Mouse (Mus musculus) left cerebral cortex, postnatal 10 days (tissue): Measurements from ENCODE around the gene Cln3. TPM values are rescaled to one million over a fixed set of nuclear protein-coding genes. Genes with fewer than 3 reads are reported as not detected.
A peak's percentile ranks its signal among the peaks of the same experiment; 100 is the strongest.

Experiments
- DNase-seq, 2 experiments: peaks; one replicate each; pipeline ENCODE4 v3.0.0; 2021 to 2022; ENCODE audit warnings: low spot score in 2 of 2, mixed read lengths in 1 of 2; ENCODE audit errors: extremely low spot score in 1 of 2
- intact Hi-C: fragments of 180-260 bp; cut with DNase I; formaldehyde crosslinking; loops from one replicate; pipeline ENCODE4 v1.15.1; 2025
- total RNA-seq, 2 experiments: library from RNA; stranded (reverse); gene quantifications; 2 replicates each; pipeline ENCODE4 v1.2.3; 2021

Gene Cln3
- 10 to 100 TPM; 21.2 to 22.1 TPM for total RNA-seq

- intact Hi-C loops = loop anchor here (2.0 kb wide), 1 partner anchor 51 kb away; no protein-coding TSS in a partner anchor
- no peak for DNase-seq
Observed at GRCm38 (mm10) chr7:126585717-126586116, at the start of gene Cln3. Gene Cln3, minus strand, starts transcription at chr7:126585817.

DNA sequence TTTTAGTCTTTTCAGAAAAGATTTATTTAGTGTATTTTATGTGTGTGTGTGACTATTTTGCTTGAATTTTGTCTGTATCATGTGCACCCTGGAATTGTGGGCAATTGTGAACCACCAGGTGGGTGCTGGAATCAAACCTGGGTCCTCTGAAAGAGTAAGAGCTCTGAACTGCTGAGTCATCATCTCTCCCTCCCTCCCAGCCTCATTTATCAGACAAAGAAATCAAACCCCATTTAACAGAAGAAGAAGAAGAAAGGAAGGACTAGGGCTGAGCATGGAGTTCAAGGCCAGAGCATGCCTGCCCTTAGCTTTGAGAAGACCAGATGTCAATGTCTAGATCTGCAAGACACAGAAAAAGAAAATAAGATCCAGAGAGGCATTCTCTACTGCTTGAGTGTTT is 49.8 kb upstream of the Cln3 start:
- intact Hi-C loops = no loop called here
- no peak for DNase-seq

- intact Hi-C loops = no loop called here
- no peak for DNase-seq
Observed at GRCm38 (mm10) chr7:126632478-126632877, 46.9 kb upstream of the Cln3 start.

GRCm38 (mm10) chr7:126630824-126631518 is 45.4 kb upstream of the Cln3 start, which contains the start of gene Nupr1:
Gene Nupr1, minus strand, starts transcription at chr7:126630861.
- DNase-seq = no peak
- intact Hi-C loops = no loop called here

- no peak for DNase-seq
- intact Hi-C loops = no loop called here
Observed at GRCm38 (mm10) chr7:126629915-126630314, 44.3 kb upstream of the Cln3 start.

GRCm38 (mm10) chr7:126628111-126628510 is 42.5 kb upstream of the Cln3 start:
- peak in 1 of 2 experiments; percentile 50 for DNase-seq

GRCm38 (mm10) chr7:126625807-126626600 is 40.4 kb upstream of the Cln3 start:
- DNase-seq = no peak
- intact Hi-C loops = no loop called here

More at GRCm38 (mm10) chr7:126628111-126628510, 42.5 kb upstream of the Cln3 start:
- intact Hi-C loops = no loop called here

DNA sequence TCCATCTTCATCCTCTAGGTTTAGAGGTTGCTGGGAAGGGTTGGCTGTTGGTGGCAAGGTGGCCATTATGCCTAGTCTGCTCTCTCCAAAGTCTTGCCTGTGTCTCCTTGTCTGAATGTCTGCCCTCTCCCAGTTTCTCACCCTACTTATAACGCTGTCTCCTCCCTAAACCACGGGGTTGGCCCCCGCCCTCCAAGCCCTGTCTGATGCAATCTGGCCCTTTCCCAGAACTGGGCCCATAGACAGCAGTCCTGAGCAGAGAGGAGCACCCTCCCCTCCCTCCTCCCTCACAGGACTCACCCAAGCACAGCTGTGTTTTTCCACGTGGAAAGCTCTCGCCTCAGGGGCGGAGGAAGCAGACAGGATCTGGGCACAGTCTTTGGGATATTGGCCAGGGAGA is 39.8 kb upstream of the Cln3 start:
- peak; percentile 16 to 87 for DNase-seq
- intact Hi-C loops = no loop called here

- intact Hi-C loops = no loop called here
Observed at GRCm38 (mm10) chr7:126624774-126625173, 39.2 kb upstream of the Cln3 start.

DNA sequence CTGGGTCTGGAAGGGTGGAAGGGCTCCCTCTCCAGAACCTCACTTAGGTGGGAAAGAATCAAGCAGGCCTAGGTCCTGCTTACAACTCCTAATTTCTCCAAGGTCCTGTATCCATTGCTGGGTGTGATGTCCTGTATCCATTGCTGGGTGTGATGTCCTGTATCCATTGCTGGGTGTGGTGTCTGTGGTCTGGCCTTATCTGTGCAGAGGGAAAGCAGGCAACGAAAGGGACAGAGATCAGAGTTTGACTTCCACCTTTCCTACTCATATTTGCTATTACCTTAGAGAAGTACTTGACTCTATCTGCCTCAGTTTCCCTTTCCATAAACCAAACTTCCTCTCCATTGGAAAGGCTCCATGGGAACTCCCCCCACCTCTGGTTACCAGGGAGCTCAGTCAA is 37.8 kb upstream of the Cln3 start:
- DNase-seq = no peak
- intact Hi-C loops = no loop called here

More at GRCm38 (mm10) chr7:126624774-126625173, 39.2 kb upstream of the Cln3 start:
- peak in 1 of 2 experiments; percentile 28 for DNase-seq

DNA sequence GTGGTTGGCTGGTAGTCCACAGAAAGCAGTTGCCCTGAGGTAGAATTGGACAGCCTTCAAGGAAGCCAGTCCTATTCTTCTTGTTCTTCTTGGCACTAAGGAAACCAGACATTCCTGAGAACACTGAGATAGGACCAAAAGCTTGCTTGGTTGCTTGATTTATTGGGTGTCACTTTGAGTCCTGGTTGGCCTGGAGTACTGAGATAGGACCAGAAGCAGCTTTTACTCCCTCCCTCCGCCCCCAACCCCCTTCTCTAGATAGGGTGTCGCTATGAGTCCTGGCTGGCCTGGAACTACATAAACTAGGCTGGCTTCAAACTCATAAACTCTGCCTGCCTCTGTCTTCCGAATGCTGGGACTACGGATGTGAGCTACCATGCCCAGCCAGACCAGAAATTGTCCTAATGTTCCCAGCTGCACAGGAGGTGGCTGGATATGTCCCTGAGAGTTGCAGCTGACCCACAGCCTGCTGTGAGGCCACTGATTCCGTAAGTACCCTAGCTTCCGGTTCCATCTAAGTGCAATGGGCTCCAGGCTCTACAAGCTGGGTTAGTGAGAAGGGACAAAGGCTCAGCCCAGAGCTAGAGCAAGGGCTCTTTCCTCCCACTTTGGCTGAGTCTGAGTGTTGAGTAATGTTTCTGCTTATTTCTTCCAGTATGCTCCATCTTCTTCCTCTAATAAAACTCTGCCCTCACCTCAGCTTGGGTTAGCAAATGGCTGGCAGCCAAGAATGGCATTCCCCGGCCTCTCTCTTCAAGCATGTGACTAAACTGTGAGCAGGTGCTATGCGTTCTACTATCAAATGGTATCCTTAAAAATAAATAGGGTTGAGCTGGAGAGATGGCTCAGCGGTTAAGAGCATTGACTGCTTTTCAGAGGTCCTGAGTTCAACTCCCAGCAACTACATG is 36.1 kb upstream of the Cln3 start:
- no peak for DNase-seq
- intact Hi-C loops = no loop called here

GRCm38 (mm10) chr7:126619559-126620275 is 34.1 kb upstream of the Cln3 start:
- no peak for DNase-seq
- intact Hi-C loops = no loop called here

- DNase-seq = no peak
- intact Hi-C loops = no loop called here
Observed at GRCm38 (mm10) chr7:126616707-126617106, 31.1 kb upstream of the Cln3 start.

GRCm38 (mm10) chr7:126612736-126613135 is 27.1 kb upstream of the Cln3 start:
- no peak for DNase-seq
- intact Hi-C loops = no loop called here

DNA sequence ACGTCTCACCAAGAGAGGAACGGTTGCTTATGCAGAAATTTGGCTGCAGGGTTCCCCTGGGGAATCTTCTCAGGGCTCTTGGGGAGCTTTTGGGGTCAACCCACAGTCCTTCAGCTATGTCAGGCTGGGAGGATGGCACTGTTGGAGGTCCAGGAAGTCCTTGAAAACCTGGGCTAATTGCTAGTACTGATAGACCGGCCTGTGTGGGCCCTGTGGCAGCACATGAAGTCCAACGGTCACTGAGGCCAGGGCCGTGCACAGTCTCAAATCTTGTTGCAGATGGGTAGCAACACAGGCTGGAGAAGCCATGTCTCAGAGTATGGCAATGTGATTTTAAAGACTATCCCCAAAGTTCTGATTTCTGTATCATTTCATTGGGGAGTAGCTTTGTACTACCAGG is 22.2 kb upstream of the Cln3 start:
- no peak for DNase-seq
- intact Hi-C loops = no loop called here

DNA sequence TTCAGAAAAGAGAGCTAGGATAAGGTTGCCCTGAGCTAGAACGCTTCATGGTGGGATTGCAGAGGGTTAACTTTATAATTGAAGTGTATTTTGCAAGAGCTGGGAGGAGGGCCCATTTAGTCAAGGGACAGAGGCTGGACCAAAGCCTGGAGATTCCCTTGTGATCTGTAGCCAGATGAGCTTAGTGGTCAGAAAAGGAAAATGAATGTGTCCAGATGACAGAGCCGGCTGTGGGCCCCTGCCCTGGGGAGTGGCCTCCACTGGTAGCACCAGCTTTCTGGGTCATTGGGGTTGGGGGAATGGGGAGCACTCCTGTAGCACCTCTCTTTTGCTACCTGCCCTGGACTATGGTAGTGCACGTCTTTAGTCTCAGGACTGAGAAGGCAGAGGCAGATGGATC is 21.4 kb upstream of the Cln3 start:
- peak in 1 of 2 experiments; percentile 42 for DNase-seq
- intact Hi-C loops = no loop called here

- intact Hi-C loops = no loop called here
- DNase-seq = no peak
Observed at GRCm38 (mm10) chr7:126606611-126607010, 21.0 kb upstream of the Cln3 start.

GRCm38 (mm10) chr7:126602650-126603049 is 17.0 kb upstream of the Cln3 start:
- no peak for DNase-seq
- intact Hi-C loops = no loop called here
